Mouse (Mus musculus) spleen, adult 18-20 months (tissue): ENCODE measurements around the gene Prps1.
"Not testable (repeated sequence)": the region's sequence is repeated elsewhere in the genome, so short reads cannot be mapped to it uniquely, and the experiment has no call there.

Experiments
- DNase-seq, 2 experiments: peaks; one replicate each; pipeline ENCODE4 v3.0.0; 2022; ENCODE audit warnings: mixed read lengths in 2 of 2

Gene Prps1

DNA sequence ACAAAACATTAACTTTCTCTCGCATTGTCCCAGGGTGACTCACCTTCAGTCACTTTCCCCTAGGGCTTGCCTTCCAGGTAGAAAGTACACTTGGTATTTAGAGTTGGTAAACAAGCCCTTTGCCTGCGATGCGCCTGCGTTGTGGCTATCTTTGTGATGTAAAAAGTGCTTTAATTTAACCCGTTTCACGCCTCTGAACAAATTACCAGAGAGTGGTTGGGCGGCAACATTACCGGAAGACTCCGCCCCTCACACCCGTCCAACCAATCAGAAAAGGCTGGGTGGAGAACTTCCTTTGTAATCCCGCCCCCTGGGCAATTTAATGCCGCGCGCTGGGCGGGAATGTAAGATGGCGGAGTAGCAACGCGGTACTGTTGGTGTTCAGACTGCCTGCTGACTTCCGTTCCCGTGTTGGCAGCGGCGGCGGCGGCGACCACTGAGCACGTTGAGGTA, at the start of gene Prps1:
Gene Prps1, plus strand, starts transcription at position 335 of the 453 bp plus-strand sequence.
- DNase-seq: peak; percentile 74 to 84

DNA sequence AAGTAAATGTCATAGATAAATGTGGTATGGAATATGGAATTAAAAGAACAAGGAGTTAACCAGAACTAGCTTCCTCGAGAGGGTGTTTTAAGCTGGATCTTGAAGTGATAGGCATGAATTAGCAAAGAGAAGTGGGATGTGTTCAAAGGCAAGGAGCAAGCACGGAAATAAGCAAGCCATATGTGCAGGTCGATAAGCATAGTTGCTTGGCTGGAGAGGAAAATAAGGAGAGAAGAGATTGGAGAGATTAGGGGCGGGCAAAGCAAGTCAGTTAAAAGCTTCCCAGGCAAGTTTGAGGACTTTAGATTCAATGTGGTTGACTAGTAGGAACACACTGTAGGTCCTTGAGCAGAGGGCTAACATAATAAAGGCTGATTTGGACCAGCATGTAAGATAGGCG, 48.8 kb upstream of the Prps1 start:
- no peak for DNase-seq

DNA sequence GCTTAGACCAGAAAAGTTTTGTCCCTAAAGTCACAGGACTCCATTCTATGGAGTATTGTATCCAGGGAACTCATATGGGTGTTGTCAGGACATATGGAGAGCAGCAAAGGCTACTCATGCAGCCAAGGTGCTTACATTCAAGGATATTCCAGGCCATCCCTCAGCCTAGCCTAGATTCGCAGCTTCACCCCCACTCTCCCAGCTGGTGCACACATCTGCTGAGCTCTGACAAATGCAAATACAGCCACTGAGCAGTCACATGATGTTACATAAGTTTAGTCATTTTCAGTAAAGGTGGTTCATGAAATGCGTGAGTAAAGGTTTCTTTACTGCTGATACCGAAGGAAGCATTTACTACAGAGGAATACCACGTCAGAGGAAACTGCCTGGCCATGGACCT, 37.9 kb upstream of the Prps1 start:
- DNase-seq: no peak

DNA sequence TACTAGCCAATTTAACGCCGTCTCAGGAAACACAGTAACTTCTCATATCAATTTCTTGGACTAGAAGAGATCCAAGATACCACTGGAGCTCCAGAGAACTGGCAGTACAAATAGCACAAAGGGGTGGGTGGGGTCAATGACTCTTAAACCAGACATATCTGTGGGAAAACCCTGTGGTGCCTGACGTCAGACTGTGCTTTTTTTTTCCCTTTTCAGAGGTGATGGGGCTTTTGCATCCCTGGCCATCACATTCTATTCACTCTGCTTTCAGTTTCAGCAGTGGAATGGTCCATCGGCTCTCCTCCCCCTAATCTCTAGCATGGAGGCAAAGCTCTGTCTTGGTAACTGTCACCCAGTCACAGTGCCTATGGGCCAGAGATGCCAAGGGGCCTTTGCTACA, 29.3 kb upstream of the Prps1 start:
- DNase-seq: no peak

DNA sequence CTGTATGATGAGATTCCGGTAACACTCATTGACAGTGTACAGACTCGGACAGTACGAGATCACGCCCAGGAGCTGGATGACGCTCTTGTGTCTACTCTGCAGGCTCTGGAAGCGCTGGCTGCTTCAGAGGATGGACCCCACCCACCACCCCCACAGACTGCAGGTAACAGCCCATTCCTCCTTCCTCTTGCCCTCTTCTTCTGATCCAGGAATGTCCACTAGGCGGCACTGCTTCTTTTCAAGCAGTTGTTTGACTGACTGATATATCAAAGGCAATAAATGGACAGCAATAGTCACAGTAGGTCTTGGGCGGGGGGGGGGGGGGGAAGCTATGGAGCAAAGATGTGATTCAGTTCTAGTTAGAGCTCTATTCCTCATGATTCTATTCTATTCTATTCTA, 28.2 kb upstream of the Prps1 start:
- DNase-seq: peak in 1 of 2 experiments; percentile 23

DNA sequence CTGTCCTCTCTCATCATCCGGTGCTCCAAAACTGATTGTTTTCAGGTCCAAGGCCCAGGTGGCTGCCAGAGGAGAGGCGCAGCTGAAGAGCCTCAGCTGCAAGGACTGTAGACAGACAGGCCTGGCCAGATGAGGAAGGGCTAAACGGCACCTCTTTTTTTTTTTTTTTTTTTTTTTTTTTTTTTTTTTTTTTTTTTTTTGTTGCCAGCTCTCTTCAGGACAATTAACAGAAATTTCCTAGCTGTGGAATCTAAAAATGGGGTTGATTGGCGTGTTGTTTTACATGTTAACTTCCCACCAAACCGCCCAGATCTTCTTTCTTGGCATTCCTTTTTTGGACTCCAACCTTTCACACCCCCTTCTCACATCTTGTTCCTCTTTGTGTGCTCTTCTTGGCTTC, 26.4 kb upstream of the Prps1 start:
- DNase-seq: no peak

DNA sequence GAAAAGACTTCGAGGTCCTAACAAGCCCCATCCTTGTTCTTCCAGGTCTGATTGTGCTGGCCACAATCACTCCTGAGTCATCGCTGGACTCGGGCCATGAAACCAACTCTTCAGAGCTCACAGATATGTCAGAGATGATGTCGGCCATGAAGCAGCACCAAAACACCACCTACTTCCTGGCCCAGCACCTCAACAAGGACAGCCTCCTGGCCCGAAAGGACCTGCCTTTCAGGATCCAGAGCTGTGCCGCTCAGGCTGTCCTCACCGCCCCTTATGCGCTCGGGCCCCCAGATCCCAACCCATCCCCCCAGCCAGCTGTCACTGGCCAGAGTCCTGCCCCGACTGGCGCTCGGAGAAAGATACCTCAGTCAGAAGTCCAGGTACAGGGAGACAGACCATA, 25.9 kb upstream of the Prps1 start:
- no peak for DNase-seq

DNA sequence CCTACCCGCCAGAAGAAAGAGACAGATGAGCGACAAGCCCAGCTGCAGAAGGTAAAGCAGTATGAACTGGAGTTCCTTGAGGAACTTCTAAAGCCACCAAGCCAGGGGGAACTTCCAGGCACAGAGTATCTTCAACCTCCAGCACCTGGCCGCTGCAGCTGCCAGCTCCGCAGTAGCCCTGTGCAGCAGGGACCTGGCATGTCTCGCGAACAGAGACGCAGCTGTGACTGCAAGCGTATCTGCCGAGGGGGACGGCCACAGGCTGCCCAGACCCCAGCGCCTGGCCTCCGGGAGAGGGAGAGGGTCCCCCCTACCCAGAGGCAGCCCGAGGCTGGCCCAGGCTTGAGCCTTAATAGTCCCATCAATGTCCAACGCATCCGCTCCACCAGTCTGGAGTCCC, 24.4 kb upstream of the Prps1 start:
- no peak for DNase-seq

DNA sequence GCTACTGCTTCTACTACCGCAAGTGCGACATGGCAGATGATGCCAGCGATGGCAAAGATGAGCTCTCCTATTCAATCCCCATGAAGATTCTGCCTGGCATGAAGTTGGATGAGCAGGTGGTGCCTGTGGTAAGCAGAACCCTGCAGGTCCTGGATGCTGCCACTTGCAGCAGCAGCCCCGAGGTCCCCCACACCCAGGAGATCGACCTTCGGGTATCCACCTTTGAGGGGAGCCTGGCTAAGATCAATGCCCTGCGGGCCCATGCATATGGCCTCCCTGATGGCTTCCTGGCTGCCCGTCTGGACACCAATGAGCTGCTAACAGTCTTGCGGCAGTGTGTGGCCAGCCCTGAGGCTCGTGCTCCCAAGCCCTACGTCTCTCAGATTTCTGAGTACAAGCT, 23.6 kb upstream of the Prps1 start:
- DNase-seq: no peak

DNA sequence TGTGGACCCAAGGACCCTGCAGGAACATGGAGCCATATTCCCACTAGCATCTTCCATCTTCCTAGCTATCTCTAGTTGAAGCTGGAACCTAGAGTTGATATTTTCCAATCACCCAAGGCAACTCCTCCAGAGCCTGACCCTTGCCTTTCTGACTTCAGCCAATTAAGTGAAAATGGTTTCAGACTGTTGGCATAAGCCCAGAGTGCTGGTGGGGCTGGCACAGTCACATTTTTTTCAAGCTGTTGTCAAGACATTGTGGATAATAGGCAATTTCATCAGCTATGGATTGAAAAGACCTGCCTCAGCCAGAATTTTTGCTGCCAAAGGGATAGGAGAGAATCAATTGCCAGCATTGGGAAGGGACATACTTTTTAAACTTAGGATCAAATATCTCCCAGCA, 18.5 kb upstream of the Prps1 start:
- DNase-seq: no peak

DNA sequence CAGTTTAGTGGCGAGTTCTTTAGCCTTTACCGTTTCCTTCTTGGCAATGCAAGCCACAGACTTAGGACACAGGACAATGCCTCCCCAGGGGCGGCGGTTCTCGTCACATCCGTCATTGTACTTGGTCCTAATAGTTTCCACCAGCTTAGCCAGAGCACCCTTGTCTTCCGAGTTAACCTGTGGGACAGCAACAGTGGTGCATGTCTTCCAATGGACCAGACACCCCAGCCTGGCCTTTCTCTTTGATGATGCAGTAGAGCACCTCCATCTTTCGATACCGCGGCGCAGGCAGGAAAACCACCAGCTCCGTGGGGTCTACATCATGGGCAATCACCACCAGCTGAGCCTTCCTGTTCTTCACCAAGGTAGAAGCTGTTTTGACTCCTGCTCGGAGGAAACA, 10.9 kb upstream of the Prps1 start:
- DNase-seq: no peak

DNA sequence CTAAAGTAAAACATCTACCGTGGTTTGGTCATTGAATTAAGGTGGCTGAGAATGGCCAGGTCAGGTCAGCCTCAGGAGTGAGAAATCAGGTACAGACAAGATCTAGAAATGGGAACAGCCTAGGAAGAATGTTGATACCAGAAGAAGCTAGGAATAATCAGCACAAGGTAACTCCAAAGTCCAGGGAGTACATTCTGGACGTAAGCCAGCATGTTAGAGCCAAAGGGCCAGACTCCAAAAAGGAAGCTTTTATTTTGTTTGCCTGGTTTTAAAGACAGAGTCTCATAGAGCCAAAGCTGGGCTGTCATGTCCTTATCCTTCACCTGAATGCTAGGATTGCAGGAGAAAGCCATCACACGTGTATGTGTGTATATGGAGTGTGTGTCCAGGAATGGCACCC, 6.3 kb upstream of the Prps1 start:
- no peak for DNase-seq

DNA sequence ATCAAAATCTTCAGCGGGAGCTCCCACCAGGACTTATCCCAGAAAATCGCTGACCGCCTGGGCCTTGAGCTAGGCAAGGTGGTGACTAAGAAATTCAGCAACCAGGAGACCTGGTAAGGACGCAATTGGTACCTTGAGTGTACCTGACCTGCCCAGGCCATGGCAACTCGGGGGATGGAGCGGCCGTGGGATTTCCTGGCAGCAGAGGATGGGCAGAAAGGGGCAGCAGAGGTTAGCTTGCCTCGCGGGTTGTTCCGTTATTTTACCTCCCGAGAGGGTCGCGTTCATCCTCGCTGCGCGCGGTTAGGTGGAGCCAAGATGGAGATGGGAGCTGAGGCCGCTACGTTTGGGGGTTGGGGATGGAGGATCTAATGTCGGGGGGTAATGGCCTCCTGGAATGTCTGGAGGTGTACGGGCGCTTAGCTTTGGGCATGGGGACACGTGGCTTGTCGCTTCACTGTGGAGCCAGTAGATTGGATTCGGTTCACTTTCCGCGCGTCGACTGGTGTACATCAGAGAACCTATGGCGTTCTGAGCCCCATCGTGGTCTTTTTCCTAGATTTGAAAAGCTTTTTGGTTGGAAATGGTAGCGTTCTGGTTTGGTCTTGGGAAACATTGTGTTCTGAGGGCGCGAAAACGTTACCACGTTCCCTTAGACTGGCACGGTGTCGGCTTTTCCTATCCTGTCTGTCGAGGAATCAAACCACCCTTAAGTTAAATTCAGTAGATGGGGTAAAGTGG, 508 bp downstream of the Prps1 start:
- peak in 1 of 2 experiments; percentile 7 for DNase-seq

DNA sequence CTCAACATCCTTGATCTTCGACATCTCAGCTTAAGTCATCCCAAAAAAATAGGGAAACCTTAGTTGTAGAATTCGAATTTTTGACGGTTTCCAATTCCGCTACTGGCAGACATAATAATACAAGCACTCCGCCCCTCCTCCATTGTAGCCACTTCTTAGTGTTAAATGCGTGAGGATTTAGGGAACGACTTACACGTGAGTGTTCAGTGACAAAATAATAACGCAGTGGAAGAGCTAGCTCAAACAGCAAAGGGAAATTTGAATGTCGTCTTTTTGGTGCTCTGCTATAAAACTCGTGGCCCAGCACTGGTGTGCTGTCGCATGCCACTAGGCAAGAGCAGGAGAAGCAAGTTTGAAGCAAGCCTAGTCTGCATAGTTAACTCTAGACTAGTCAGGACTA, 1.1 kb downstream of the Prps1 start:
- no peak for DNase-seq

DNA sequence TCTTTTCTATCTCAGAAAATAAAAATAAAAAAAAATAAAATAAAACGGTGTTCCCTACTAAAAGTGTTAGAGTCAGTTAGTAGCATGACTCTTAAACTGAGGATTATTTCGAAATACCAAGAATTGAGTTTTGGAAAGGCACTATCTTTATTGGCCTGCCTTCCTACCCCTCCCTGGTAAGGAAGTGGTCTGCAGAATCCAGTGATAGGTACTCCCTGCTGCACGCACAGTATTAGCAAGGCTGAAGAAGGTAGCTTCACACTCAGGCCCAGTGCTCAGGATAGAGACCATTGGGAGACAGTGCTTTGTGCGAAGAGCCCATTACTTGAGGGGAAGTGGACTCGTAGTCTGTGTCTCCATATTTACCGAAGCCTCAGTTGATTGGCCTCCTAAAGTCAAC, 21.8 kb downstream of the Prps1 start:
- no peak for DNase-seq

DNA sequence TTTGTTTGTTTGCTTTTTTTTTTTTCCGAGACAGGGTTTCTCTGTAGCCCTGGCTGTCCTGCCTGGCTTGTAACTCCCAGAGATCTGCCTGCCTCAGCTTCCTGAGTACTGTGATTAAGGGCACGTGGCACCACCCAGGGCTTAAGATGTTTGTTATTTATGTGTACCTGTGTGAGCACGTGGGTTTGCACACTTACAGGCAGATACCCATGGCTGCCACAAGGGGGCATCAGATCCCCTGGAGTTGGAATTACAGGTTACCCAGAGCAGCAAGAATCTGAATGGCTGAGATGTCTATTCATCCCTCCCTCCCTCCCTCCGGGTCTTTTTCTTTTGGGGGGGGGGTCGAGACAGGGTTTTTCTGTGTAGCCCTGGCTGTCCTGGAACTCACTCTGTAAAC, 22.8 kb downstream of the Prps1 start:
- DNase-seq: peak; percentile 29 to 49

DNA sequence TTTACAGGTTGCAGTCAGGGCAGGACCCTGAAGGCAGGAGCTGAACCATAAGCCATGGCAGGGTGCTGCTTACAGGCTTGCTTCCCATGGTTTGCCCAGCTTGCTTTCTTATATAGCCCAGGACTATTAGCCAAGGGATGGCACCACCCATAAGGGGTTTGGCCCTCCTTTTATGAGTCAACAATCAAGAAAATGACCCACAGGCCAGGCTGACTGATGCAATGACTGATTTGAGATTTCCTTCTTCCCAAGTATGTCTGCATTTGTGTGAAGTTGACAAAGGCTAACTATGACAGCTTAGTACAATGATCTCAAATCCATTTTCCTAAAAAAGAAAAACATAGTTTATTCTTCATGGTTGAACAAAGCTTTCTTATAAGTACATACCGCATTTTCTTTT, 32.8 kb downstream of the Prps1 start:
- no peak for DNase-seq

DNA sequence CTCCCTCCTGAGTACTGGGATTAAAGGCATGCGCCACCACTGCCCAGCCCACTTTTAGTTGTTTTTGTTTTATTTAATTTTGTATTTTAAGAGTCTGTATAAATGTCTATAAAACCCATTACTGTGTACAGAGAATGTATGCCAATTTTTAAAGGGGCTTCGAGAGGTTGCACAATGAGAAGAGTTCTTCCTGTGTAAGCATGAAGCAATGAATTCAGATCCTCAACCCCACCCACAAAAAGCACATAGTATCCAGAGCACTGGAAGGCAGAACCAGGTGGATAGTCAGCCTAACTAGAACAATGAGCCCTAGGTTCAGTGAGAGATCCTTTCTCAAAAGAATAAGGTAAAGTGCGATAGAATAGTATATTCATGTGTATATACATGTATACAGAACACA, 33.8 kb downstream of the Prps1 start:
- DNase-seq: no peak

DNA sequence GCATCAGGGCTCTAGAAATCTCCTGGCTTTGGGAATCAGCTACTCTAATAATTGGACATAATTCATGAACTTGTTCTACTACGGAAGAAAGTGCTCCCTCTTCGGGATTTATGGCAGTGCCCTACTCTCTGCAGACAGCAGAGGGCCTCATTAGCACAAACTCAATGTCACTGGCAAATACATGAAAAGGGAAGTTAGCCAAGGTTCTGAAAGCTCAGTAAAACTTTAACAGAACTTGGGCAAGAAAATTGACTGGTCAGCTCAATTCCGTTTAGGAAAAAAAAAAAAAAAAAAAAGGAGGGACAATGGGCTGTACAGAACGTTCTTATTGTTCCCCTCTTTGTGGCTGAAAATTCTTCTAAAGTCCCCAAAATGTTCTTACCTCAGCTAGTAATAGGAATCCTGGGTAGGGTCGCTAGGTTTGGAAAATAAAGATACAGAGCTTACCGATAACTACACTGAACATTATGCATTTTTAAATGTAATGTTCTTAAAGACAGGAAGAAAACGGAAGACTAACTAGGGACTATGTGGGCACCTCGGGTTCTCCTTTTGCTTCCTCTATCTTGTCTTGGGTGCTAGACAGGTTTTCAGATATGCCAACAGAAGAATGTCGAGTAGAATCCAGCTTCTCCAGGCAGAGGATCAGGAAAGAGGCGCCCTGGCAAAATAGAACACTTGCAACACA, 35.6 kb downstream of the Prps1 start:
- DNase-seq: peak; percentile 16 to 26

DNA sequence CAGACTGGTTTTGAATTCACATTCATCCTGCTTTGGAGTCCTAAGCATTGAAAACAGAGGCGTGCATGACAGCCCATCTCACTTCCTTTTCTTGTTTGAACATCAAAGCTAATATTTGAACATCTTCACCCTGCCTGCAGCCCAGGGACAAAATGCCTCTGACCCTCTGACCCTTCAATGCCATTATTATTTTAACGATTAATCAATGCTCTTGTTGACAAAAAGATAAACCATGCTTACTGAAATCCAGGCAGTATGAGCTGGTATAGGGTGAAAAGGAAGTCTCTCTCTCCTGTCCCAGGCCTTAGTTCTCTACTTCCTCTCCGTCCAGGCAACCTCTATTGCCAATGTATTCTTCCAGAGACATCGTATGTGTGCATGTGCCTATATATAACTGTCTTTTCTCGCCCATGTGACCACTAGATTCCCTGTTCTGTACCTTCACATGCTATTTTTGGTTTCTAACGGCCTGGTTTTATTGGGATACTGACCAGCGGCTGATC, 37.2 kb downstream of the Prps1 start:
- DNase-seq: no peak

DNA sequence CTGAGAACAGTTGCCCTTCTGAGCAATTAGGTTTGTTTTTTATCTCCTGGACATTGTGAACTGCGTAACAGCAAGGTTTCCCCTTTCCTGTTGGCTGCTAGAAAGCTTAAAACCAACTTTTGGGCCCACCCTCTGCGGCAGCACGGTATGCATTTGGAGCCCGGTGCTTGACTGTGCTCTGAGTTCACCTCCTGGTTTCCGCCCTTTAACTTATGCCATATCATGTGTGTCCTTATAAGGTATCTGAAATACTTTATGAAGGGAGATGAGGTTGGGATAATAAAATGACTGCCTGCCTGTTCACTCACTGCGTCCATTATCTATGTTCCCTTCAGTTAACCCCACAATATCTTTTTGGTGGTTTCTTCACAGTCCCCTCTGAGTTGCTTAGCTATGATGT, 37.8 kb downstream of the Prps1 start:
- DNase-seq: no peak

DNA sequence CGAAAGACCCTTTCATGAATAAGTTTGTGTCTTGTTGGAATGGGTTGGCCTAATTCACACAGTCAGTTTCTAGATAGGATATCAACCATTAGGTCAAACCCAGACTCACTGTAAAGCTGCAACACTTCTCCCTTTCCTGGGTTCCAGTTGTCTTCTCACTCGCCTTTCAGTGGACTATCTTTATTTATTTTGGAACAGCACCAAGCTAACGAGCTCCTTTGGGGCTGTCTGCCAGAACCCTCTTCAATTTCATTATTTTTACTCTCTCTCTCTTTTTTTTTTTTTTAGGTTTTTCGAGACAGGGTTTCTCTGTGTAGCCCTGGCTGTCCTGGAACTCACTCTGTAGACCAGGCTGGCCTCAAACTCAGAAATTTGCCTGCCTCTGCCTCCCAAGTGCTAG, 42.0 kb downstream of the Prps1 start:
- not testable (repeated sequence) for DNase-seq

DNA sequence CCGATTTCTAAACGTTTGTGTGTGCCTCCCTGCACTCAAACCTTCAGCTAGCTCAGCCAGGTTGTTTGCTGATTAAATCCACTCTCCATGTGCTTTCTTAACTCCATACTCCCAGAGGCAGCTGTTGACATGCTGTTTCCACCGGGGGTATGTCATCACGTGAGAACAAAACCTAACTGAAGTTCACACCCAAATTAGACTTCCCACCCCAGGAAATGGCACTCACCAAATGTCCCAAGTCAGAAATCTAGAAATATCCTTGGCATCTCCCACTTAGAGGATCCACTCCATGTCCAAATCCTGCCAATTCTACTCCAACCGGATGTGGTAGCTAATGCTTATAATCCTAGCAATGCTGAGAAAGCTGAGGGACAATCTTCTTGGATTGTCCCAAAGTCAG, 43.9 kb downstream of the Prps1 start:
- DNase-seq: no peak
